Mouse (Mus musculus) adrenal gland, postnatal 4 days (tissue): Measurements from ENCODE around the gene Chml. TPM values are rescaled to one million over a fixed set of nuclear protein-coding genes. Genes with fewer than 3 reads are reported as not detected.

ENCODE experiments used
- DNase-seq, 2 experiments: peaks; one replicate each; pipeline ENCODE4 v3.0.0; 2021 to 2022; ENCODE audit warnings: low spot score in 2 of 2, mixed read lengths in 2 of 2
- long read RNA-seq, 2 experiments: library from polyadenylated mRNA; stranded (forward); transcript quantifications; one replicate each; pipeline ENCODE4 v2.0.0; 2021
- total RNA-seq, 2 experiments: library from RNA; stranded (reverse); gene quantifications; 2 replicates each; pipeline ENCODE4 v1.2.3; 2021

Gene Chml
- 10 to 100 TPM in 1 of 2 experiments, 1 to 10 TPM in 1; 8.0 to 10.1 TPM for total RNA-seq
- long read RNA-seq, experiment 1, partial matches to known transcripts = 0 of 1 reads
- long read RNA-seq, experiment 1, other reads (novel, unspliced or antisense) = 1 of 1 reads
- long read RNA-seq, experiment 2, full-length matches to known transcripts = 1 of 2 reads
- long read RNA-seq, experiment 2, partial matches to known transcripts = 0 of 2 reads
- long read RNA-seq, experiment 2, other reads (novel, unspliced or antisense) = 1 of 2 reads

DNA sequence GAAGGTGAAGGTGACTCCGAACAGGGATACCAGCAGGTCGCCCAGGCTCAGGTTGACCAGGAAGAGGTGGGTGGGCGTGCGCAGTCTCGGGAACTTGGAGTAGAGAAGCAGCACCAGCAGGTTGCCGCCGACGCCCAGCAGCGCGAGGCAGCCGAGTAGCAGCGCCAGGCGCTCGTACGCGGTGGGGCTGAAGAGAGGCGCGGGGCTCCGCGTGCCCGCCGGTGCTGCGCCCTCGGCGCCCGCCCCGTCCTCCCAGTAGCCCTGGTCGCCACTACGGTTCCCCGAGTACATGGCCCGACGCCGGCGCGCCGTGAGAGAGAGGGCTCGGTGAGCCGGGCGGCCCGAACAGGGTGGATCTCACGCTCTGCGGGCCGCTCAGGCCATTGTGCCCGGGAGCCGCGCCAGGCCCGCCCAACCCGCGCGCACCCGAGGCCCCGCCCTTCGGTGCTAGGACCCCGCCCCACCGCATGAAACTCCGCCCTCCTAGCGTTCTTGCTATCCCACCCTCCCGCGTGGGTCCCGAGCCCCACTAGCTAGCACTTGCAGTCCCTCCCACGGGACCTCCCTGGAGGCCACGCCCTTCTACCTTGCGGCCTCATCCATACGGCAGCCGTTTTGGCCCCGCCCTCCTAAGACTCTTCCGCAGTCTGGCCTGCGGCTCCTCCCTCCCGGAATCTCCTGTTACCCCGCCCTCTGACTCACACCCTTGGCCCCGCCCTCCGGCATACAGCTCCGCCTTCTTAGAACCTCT lies at the start of gene Chml, which contains the start of gene Opn3:
TSS of gene Chml (minus strand) at position 656 of the 751 bp plus-strand sequence.
TSS of gene Opn3 (minus strand) at position 531 of the 751 bp plus-strand sequence.
- DNase-seq = peak; percentile 91 to 96

DNA sequence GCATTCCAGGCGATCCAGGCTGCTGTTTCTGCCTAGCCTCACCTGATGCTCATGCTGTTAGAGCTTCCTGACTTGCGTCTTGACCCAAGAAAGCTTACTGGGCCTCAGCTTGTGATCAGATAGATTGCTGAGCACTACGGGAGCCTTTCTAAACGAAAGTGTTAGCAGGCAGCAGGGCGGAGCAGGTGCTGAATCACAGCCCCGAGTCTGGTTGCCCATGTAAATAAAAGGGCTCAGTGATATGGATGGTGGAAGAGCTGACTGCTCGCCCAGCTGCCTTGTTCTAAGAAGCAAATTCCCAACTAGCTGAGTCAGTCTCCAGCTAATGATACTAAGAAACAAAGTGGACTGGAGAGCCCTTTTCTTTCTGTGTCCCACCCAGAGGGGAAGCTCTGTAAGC lies 33.1 kb upstream of the Chml start:
- DNase-seq = no peak

DNA sequence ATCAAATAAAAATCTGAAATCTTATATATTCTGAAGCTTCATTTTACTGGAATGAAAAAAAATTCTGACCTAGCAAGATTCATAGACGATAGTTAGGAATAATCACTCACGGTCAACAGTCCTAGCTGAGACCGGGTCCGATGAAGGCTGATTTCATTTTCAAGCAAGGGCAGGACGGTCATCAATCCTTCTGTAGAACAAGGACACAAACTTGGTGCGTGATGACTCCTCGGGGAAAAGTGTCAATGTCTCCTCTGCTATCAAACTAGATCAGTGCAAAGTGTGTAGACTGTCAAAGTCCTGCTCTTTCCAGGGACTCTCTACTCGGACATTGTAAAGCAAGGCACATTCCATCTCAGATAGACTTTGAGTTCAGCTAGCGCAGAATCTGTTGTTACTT lies 24.1 kb upstream of the Chml start:
- DNase-seq = no peak

DNA sequence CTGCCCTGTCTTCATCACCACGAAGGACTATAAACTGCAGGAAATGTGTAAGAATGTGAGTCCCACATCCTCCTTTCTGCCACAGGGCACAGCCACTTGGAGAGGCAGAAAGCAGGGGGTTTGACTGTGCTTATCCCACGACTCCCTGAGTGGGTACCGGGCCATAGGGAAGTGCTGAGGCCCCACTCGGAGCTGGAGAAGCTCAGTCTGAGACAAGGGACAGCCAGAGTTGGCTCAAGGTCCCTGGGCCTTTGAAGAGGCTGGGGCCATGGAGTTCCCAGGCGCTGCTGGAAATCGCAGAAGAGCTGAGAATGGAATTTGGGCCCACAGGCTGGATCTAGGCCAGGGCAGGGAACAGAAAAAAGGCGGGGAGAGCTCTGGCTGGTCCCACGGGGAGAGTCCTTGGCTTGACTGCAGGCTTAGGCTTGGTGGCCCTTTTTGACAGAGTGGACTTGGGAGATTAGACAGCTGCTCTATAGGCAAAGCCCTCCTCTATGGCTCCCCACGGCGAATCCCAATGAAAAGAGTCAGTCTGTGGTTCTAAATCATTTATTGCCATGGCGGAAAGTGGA lies 19.7 kb upstream of the Chml start:
- DNase-seq = peak in 1 of 2 experiments; percentile 8

DNA sequence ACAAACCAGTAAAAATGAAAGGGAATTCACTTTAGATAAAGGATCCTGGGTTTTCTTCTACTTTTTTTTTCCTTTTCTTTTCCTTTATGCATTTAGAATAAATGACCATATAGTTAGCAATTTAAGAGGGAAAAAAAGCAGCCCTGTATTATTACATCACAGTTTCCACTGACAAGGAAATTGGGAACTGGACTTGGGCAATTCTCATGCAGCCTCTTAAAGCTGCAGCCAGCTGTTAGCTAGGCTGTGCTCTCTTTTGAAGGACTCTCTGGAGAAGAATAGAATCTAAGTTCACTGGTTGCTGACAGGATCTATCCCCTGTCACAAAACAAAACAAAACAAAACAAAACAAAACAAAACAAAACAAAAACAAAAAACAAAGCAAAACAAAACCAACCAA lies 15.3 kb upstream of the Chml start:
- no peak for DNase-seq

DNA sequence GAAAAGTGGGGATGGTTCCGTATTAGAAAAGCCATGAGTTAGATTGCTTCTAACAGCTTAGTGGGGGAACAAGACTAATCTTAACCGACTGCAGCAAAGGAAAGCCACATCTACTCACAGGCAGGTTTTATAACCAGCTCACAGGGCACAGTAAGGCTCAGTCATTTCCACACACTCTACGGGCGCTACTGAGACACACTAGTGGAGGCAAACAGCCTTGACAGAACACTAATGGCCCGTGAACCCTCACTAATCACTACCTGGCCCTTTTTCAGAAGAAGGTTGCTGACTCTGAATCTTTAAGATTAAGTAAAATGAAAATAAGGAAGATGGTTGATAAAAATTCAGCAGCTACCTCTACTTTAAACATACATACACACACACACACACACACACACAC lies 14.9 kb upstream of the Chml start:
- no peak for DNase-seq

DNA sequence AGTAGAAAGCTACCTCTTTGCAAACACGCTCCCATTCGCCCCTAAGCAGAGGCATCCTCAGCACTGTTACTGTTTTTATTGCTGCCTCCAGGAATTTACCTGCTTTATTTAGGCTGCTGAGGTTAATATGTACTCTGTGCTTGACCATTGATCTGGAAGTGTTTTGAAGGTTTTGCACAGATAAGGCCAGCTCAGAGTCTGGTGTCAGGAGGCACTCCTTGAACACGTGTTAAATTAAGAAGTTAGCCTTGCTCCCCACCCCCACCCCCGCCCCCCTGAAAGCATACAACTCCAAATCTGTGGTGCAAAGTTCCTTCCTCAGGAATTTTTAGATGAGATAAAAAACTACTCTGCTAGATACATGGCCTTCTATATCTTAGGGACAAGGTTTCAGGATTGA lies 8.4 kb upstream of the Chml start:
- no peak for DNase-seq

DNA sequence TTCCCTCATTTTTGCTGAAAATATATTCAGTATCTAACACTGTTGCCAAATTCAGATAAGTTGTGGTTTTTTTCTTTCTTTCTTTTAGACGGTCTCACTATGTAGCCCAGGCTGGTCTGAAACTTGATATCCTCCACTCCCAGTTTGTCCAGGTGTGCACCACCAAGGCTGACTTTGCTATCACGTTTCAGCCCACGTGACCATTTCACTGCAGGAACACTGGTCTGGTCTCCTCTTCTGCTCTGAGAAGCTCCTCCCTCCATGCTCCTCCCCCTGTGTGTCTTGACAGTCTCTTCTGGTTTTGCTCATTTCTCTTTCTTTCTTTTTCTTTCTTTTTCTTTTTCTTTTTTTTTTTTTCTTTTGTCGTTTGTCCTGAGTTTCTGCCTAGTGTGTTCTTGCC lies 7.1 kb upstream of the Chml start:
- DNase-seq = no peak

DNA sequence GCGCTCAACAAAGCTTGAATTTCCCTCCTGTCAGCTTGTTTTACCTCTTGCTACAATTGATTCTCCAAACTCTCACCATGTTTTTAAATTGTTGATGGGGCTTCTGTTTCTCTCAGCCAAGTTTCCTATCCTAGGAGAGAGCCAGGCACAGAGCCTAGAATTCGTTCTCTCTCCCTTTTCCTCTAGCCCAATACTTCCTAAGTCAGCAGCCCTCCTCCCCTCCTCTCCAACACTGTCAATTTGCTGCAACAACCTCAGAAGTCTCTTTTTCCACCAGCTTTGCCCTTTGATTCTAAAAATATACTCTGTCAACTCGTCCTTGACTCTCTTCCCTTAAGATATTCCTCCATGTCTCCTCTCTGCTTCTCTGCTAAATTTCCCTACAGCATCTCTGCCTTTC lies 6.7 kb upstream of the Chml start:
- no peak for DNase-seq

DNA sequence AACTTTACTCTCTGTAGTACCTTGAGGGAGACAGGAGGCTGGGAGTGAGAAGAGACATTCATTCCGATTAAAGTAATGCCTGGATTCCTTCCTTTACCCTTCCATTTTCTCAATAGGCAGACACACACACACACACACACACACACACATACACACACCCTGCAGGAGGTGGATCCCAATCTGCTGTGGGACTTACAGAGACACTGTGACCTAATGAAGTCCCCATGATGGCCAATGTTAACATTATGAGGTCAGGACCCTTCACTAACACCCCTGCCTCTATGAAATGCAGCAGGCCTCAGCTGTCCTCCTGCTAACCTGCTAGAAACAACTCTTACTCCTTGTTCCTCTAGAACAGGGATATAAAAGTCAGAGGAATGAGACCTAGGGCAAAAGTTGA lies 5.6 kb upstream of the Chml start, which contains the start of gene Wdr64:
TSS of gene Wdr64 (plus strand) at position 301 of the 400 bp plus-strand sequence.
- no peak for DNase-seq

DNA sequence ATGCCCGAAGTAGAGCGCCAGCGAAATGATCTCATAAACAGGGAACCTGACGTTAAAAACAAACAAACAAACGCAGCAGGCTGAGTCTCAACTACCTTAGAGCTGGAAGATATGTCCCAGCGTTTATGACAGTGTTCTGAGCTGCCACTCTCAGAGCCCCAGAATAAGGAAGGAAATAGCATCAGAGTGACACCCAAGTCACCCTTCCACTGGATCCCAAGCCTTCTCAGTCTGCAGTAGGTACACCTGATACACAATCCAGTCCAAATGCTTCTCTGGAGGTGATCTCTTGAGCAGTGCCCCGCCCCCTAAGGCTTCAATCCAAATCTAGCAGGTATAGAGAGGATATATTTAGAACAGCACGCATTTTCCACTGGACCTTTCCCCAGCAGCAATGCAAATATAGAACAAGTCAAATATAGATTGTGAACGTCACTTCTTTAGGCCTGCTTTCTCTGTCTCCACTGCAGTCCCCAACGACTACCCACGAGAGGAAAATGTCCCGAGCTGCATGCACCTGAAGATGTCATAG lies 794 bp upstream of the Chml start:
- no peak for DNase-seq

DNA sequence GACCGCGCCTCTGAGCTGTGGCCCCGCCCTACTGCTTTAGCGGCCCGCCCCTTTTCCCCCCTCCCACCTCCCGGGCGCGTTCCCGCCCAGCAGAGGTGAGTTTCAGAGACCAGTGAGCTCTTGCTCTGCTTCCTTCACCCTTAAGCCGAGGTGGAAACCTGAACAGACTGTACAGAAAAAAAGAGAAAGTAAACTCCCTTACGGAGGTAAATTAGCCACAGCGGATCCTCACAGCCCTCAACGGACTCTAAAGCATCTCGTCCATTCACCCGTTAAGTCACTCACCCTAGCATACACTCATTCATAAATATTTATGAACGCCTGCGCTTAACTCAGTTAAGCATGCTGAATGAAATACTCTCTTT lies 278 bp upstream of the Chml start:
- no peak for DNase-seq

DNA sequence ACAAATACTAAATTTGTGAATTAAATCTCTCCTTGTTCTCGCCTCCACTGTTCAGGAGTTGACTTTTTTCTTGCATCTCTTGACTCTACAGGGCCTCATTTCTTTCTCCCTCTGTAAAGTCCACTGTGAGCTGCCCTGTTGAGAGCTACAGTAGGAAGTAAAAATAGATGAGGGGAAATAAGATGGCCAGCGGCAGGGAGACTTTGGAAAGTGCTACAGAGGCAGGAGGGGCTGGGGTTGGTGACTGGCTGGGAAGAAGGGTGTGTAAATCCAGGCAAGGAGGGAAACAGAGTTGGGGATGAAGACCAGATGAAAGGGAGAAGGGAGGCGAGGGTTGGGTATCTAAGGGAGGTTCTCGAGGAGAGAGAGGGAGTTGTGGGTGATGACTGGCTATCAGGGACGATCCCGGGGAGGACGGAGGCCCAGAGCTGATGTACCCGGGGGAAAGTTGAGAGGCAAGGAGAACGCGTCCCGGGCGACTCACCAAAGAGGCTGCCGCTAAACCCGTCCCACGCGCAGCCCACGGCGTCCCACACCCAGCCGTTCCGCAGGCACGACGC lies 935 bp downstream of the Chml start:
- DNase-seq = peak in 1 of 2 experiments; percentile 6

DNA sequence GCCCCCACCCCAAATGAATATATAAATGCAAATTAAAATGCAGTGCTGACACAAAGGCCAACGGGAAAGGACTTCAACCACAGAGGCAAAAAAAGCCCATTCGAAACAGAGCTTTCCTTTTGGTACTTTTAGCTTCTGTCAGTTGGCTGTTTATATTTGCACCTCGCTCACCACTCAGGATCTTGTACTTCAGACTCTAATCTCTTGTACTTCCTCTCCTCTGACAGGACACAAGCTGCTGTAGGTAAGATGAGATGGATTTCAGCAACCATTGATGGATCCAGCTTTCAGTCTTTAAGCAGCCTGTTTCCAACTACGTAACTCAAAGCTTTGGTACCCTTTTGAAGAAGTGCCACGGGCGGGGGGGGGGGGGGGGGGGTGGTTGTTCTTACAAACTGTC lies 11.7 kb downstream of the Chml start:
- no peak for DNase-seq

DNA sequence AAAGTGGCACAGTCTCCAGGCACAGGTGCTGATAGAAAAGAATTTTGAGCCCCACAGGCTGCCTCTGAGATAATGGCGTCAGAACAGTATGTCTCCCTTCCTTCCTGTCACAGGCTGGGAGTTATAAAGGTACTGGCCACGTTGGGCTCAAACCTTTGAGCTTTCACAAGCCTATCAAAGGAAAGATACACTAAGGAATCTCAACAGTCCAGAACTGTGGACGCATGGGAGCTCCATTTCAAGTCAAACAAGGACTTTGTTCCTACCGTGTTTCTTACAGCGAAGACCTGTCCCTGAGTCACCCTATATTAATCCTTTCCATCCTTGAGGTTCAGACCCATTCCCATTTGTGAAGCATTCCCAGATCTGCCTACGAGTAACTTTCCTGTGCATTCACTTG lies 15.2 kb downstream of the Chml start:
- no peak for DNase-seq

DNA sequence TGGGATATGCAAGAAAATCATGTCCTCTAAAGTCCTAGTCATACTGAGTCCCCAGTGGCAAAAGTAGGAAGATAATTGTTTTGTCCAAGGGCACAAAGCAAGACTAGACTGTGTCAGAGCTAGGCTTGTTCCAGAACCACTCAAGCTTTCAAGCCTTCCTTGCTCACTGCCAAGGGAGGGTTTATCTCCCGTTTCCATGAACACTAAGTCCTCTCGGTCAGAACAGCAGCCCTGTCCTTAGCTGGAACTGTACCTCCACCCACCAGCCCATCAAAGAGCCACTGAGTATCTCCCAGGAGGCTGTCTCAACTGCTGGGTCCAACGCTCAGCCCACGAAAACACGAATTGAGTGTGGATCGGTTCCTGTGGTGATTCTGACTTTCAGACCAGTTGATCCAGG lies 17.6 kb downstream of the Chml start:
- no peak for DNase-seq

DNA sequence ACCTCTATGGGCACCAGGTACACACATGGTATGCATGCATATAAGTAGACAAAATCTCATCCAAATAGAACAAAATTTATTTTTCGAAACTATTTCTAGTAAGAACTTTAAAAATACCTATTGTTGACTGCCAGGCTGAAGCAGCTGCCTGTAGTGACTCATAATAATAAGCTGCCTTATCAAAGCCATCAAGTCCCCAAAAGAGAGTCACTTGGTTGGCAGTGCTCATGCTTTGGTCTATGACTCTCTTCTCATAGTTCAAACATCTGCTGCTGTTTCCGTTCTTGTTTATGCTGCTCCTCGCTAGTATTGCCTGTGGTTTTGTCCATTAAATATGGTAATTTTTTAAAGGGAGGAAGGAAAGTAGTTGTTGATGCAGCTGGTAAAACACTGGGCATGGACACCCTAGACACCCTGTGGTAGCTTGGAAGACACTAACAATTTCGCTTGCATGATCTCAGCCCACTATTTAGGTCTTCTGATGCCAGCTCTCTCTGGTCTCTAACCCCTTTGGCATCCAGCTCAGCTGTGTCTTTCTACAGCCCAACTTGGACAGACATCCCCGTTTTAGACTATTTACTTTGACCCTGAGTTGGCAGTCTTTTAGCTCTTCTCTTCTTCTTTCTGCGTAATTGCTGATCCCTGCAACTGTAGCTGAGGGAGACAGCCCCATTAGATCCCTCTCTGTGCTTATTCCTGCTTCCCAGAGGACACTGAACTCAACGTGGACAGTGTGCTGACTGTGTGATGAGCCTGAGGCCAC lies 19.0 kb downstream of the Chml start:
- no peak for DNase-seq

DNA sequence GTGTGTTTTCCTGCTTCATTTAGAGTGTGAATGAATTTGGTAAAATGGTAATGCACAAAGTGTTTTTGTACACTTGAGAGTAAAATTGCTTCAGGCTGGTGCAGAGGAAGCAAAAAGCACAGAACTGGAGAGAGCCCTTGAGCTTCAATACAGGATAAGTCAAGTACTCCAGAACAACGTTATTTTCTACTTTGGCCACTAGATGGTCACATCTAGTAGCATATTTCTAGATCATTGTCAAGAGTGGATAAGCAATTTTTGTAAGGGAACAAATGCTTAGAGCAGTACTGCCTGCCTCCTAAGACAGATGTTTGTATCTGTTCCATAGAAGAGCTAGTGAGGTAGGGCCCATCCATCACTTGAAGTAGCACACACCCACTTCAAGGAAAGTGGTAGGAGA lies 21.1 kb downstream of the Chml start:
- no peak for DNase-seq

DNA sequence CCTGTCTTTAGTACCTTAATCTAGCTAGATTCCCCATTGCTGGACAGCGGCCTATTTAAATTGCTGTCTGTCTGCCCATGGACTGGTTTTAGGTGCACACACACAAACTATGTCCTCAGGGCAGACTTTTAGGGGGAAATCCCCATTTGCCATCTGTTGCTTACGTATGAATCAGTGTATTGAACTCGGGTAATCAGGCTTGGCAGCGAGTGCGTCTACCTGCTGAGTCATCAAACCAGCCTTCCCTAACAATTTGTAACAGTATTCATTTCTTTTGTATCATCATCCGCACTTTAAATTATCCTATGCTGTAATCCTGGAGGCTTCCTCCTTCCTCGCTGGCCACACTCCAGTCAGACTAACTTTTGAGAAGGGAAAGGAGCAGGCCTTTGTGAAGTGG lies 22.7 kb downstream of the Chml start:
- no peak for DNase-seq

DNA sequence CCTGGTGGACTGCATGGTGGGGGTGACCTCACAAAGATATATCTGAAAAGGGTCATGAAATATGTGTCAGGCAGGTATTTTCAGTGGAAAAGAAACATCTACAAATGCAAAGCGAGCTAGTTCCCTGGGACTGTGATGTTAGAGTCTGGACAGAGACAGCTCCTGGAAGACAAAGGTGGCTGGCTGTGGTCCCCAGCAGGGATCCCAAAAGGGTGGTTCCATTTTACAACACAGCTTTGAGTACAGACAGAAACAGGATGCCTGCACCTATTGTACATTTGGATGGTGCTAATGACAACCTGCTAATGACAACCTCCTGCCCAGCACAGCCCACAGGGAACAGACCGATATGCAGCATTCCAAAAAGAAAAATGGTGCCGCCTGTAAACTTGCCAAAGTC lies 23.2 kb downstream of the Chml start:
- no peak for DNase-seq
